Mouse (Mus musculus): Measurements from ENCODE around the gene Ube2b. TPM values are rescaled to one million over a fixed set of nuclear protein-coding genes. Genes with fewer than 3 reads are reported as not detected.

Gene Ube2b
- polyA plus RNA-seq (2015; fragmentation: Nextera tagmentation; extraction: Ambion mirVana): 135 and 142 TPM in 2 replicates

- H3K27ac ChIP-seq: peak within 1 kb of the TSS; percentile 95
- under 1% methylated on average over 57 of the region's 63 CpGs for WGBS (ENCODE audit: insufficient replicate concordance)
- ATAC-seq (ENCODE audit: low read depth): peak; percentile 75
These were observed at the start of gene Ube2b for GRCm38 (mm10) chr11:52000290-52000962. Ube2b (minus strand) TSS chr11:52000762.

GRCm38 (mm10) chr11:52046446-52047165, 46.0 kb upstream of the Ube2b start:
- Histone ChIP-seq H3K36me3 (no peaks in the 10 kb centered on the region), H3K9ac (no peak overlapping the region), H3K4me3 (replicated peaks) (no peak overlapping the region), H3K27ac (no peak overlapping the region), H3K9me3 (replicated peaks) (no peaks in the 10 kb centered on the region), H3K27me3 (no peaks in the 10 kb centered on the region), H3K4me1 (replicated peaks) (peaks cover 26% of the 10 kb centered on the region), H3K4me2 (no peak overlapping the region)
- 40% methylated on average over 4 of the region's 4 CpGs for WGBS (ENCODE audit: insufficient replicate concordance)
- no peak for DNase-seq
- no peak for ATAC-seq (ENCODE audit: low read depth)

More at GRCm38 (mm10) chr11:52000290-52000962, at the start of gene Ube2b:
- Histone ChIP-seq H3K9ac (peak within 1 kb of the TSS; percentile 98), H3K4me1 (replicated peaks) (peaks cover 60% of the 10 kb centered on the region), H3K4me3 (replicated peaks) (peak within 1 kb of the TSS; percentile 97), H3K27me3 (no peaks in the 10 kb centered on the region), H3K36me3 (peaks cover 24% of the 10 kb centered on the region), H3K9me3 (replicated peaks) (no peaks in the 10 kb centered on the region), H3K4me2 (peak within 1 kb of the TSS; percentile 90)
- DNase-seq: peak; percentile 90

GRCm38 (mm10) chr11:52044156-52044555, 43.6 kb upstream of the Ube2b start:
- Histone ChIP-seq H3K4me2 (no peak overlapping the region), H3K4me1 (replicated peaks) (peaks cover 26% of the 10 kb centered on the region), H3K9ac (no peak overlapping the region), H3K27ac (no peak overlapping the region), H3K9me3 (replicated peaks) (no peaks in the 10 kb centered on the region), H3K36me3 (no peaks in the 10 kb centered on the region), H3K27me3 (no peaks in the 10 kb centered on the region), H3K4me3 (replicated peaks) (no peak overlapping the region)
- ATAC-seq (ENCODE audit: low read depth): no peak
- DNase-seq: no peak

GRCm38 (mm10) chr11:52043224-52043623, 42.7 kb upstream of the Ube2b start:
- Histone ChIP-seq H3K4me1 (replicated peaks) (peaks cover 26% of the 10 kb centered on the region), H3K4me3 (replicated peaks) (no peak overlapping the region), H3K9ac (no peak overlapping the region), H3K27me3 (no peaks in the 10 kb centered on the region), H3K9me3 (replicated peaks) (no peaks in the 10 kb centered on the region), H3K4me2 (no peak overlapping the region), H3K36me3 (no peaks in the 10 kb centered on the region), H3K27ac (no peak overlapping the region)
- 46% methylated on average over 3 of the region's 3 CpGs for WGBS (ENCODE audit: insufficient replicate concordance)
- ATAC-seq (ENCODE audit: low read depth) (no peak), DNase-seq (no peak)

GRCm38 (mm10) chr11:52037659-52038058, 37.1 kb upstream of the Ube2b start:
- Histone ChIP-seq H3K9me3 (replicated peaks) (no peaks in the 10 kb centered on the region), H3K36me3 (no peaks in the 10 kb centered on the region), H3K4me2 (no peak overlapping the region), H3K4me3 (replicated peaks) (no peak overlapping the region), H3K9ac (no peak overlapping the region), H3K27ac (no peak overlapping the region), H3K27me3 (no peaks in the 10 kb centered on the region), H3K4me1 (replicated peaks) (no peaks in the 10 kb centered on the region)
- DNase-seq (no peak), ATAC-seq (ENCODE audit: low read depth) (no peak)
- 39% methylated on average over 3 of the region's 3 CpGs for WGBS (ENCODE audit: insufficient replicate concordance)

GRCm38 (mm10) chr11:52035905-52036304, 35.3 kb upstream of the Ube2b start:
- WGBS (ENCODE audit: insufficient replicate concordance): 32% methylated on average over 3 of the region's 3 CpGs
- Histone ChIP-seq H3K4me2 (no peak overlapping the region), H3K27ac (no peak overlapping the region), H3K36me3 (no peaks in the 10 kb centered on the region), H3K4me1 (replicated peaks) (no peaks in the 10 kb centered on the region), H3K9me3 (replicated peaks) (no peaks in the 10 kb centered on the region), H3K27me3 (no peaks in the 10 kb centered on the region), H3K4me3 (replicated peaks) (no peak overlapping the region), H3K9ac (no peak overlapping the region)
- DNase-seq: no peak
- no peak for ATAC-seq (ENCODE audit: low read depth)

- no peak for ATAC-seq (ENCODE audit: low read depth)
- Histone ChIP-seq H3K27ac (no peak overlapping the region), H3K4me2 (no peak overlapping the region), H3K4me3 (replicated peaks) (no peak overlapping the region), H3K9me3 (replicated peaks) (no peaks in the 10 kb centered on the region), H3K9ac (no peak overlapping the region), H3K4me1 (replicated peaks) (no peaks in the 10 kb centered on the region), H3K27me3 (no peaks in the 10 kb centered on the region), H3K36me3 (no peaks in the 10 kb centered on the region)
- no peak for DNase-seq
- WGBS (ENCODE audit: insufficient replicate concordance): 68% methylated on average over 1 of the region's 1 CpGs
These were observed 33.4 kb upstream of the Ube2b start for GRCm38 (mm10) chr11:52033953-52034352.

GRCm38 (mm10) chr11:52032356-52032755, 31.8 kb upstream of the Ube2b start:
- H3K9me3 ChIP-seq (replicated peaks): no peaks in the 10 kb centered on the region
- no peaks in the 10 kb centered on the region for H3K36me3 ChIP-seq
- H3K4me1 ChIP-seq (replicated peaks): no peaks in the 10 kb centered on the region
- H3K4me2 ChIP-seq: no peak overlapping the region
- no peaks in the 10 kb centered on the region for H3K27me3 ChIP-seq
- DNase-seq: no peak
- H3K4me3 ChIP-seq (replicated peaks): no peak overlapping the region
- H3K9ac ChIP-seq: no peak overlapping the region
- no peak for ATAC-seq (ENCODE audit: low read depth)
- no peak overlapping the region for H3K27ac ChIP-seq
- WGBS (ENCODE audit: insufficient replicate concordance): 59% methylated on average over 8 of the region's 8 CpGs

GRCm38 (mm10) chr11:52018217-52018616, 17.7 kb upstream of the Ube2b start:
- no peak overlapping the region for H3K27ac ChIP-seq
- H3K4me2 ChIP-seq: no peak overlapping the region
- DNase-seq: no peak
- no peaks in the 10 kb centered on the region for H3K9me3 ChIP-seq (replicated peaks)
- no peaks in the 10 kb centered on the region for H3K4me1 ChIP-seq (replicated peaks)
- 76% methylated on average over 9 of the region's 9 CpGs for WGBS (ENCODE audit: insufficient replicate concordance)
- H3K4me3 ChIP-seq (replicated peaks): no peak overlapping the region
- H3K36me3 ChIP-seq: no peaks in the 10 kb centered on the region
- no peak for ATAC-seq (ENCODE audit: low read depth)
- H3K9ac ChIP-seq: no peak overlapping the region
- H3K27me3 ChIP-seq: no peaks in the 10 kb centered on the region

GRCm38 (mm10) chr11:52011541-52011940, 11.0 kb upstream of the Ube2b start:
- no peaks in the 10 kb centered on the region for H3K27me3 ChIP-seq
- no peak overlapping the region for H3K4me2 ChIP-seq
- no peak overlapping the region for H3K4me3 ChIP-seq (replicated peaks)
- H3K9me3 ChIP-seq (replicated peaks): no peaks in the 10 kb centered on the region
- DNase-seq: no peak
- H3K27ac ChIP-seq: no peak overlapping the region
- H3K4me1 ChIP-seq (replicated peaks): no peaks in the 10 kb centered on the region
- no peak overlapping the region for H3K9ac ChIP-seq
- no peak for ATAC-seq (ENCODE audit: low read depth)
- H3K36me3 ChIP-seq: no peaks in the 10 kb centered on the region
- WGBS (ENCODE audit: insufficient replicate concordance): 71% methylated on average over 5 of the region's 5 CpGs

- DNase-seq (no peak), ATAC-seq (ENCODE audit: low read depth) (no peak)
- Histone ChIP-seq H3K9ac (no peak overlapping the region), H3K4me1 (replicated peaks) (no peaks in the 10 kb centered on the region), H3K27ac (no peak overlapping the region), H3K9me3 (replicated peaks) (no peaks in the 10 kb centered on the region), H3K4me2 (no peak overlapping the region), H3K4me3 (replicated peaks) (no peak overlapping the region), H3K36me3 (no peaks in the 10 kb centered on the region), H3K27me3 (no peaks in the 10 kb centered on the region)
- 74% methylated on average over 11 of the region's 11 CpGs for WGBS (ENCODE audit: insufficient replicate concordance)
These were observed 10.4 kb upstream of the Ube2b start for GRCm38 (mm10) chr11:52011011-52011410.

GRCm38 (mm10) chr11:52005586-52005985, 5.0 kb upstream of the Ube2b start:
- DNase-seq: no peak
- Histone ChIP-seq H3K4me2 (0 out of 2 replicates have a peak overlapping the region, but pooled peaks have one; percentile 3), H3K9ac (no peak overlapping the region), H3K36me3 (no peaks in the 10 kb centered on the region), H3K27ac (no peak overlapping the region), H3K4me1 (replicated peaks) (peaks cover 39% of the 10 kb centered on the region), H3K9me3 (replicated peaks) (no peaks in the 10 kb centered on the region), H3K4me3 (replicated peaks) (no peak overlapping the region), H3K27me3 (no peaks in the 10 kb centered on the region)
- 36% methylated on average over 2 of the region's 2 CpGs for WGBS (ENCODE audit: insufficient replicate concordance)
- ATAC-seq (ENCODE audit: low read depth): no peak
